Mouse (Mus musculus) hindbrain, embryonic 11.5 days (tissue): ENCODE results near the gene Gatad2b. TPM values are rescaled to one million over a fixed set of nuclear protein-coding genes. Genes with fewer than 3 reads are reported as not detected.
A peak's percentile ranks its signal among the peaks of the same experiment; 100 is the strongest.

Experiments
- ATAC-seq: fragments of 200-750 bp; cut with Nextera tagmentation; 2 replicates; pipeline ENCODE4 v1.8.0; 2017; ENCODE audit warnings: mild to moderate bottlenecking, moderate TSS enrichment, moderate library complexity; ENCODE audit not compliant: low FRiP score
- DNase-seq: peaks from one replicate; pipeline ENCODE4 v3.0.0-alpha.2; 2015; ENCODE audit warnings: low spot score
- H3K27ac ChIP-seq: fragments of 300-500 bp; sonication (generic); 2 replicates; pipeline ENCODE4 v1.5.1; 2014; ENCODE audit warnings: mild to moderate bottlenecking, low read depth, low read length
- H3K27me3 ChIP-seq: fragments of 300-500 bp; sonication (generic); 2 replicates; pipeline ENCODE4 v1.6.1; 2014; ENCODE audit warnings: mild to moderate bottlenecking, low read length, moderate library complexity, mixed read lengths; ENCODE audit not compliant: control insufficient read depth, insufficient read depth
- H3K36me3 ChIP-seq: fragments of 300-500 bp; sonication (generic); 2 replicates; pipeline ENCODE4 v1.6.1; 2014; ENCODE audit warnings: mild to moderate bottlenecking, low read length, moderate library complexity, mixed read lengths; ENCODE audit not compliant: control insufficient read depth, insufficient read depth
- H3K4me1 ChIP-seq: fragments of 300-500 bp; sonication (generic); replicated peaks from 2 replicates; pipeline ENCODE4 v1.6.1; 2014; ENCODE audit warnings: low read length, mixed read lengths; ENCODE audit not compliant: control insufficient read depth, insufficient read depth
- H3K4me2 ChIP-seq: fragments of 300-500 bp; sonication (generic); replicated peaks from 2 replicates; pipeline ENCODE4 v1.6.1; 2014; ENCODE audit warnings: mild to moderate bottlenecking, low read depth, low read length
- H3K4me3 ChIP-seq: fragments of 300-500 bp; sonication (generic); 2 replicates; pipeline ENCODE4 v1.5.1; 2014; ENCODE audit warnings: low read depth, low read length
- H3K9ac ChIP-seq: fragments of 300-500 bp; sonication (generic); 2 replicates; pipeline ENCODE4 v1.6.1; 2014; ENCODE audit warnings: low read depth, low read length
- H3K9me3 ChIP-seq: fragments of 300-500 bp; sonication (generic); 2 replicates; pipeline ENCODE4 v1.6.1; 2016; ENCODE audit warnings: low read length; ENCODE audit not compliant: control insufficient read depth
- WGBS: fragments of 180-500 bp; shearing (Covaris S2); extraction: QIAGEN DNeasy Blood & Tissue Kit; methylation state at CpG from one replicate; pipeline ENCODE4 v1.1.7; 2014; 5-methylcytosine and 5-hydroxymethylcytosine counted together
- polyA plus RNA-seq: library from polyadenylated mRNA; unstranded; fragments of >200 nt; fragmentation: Nextera tagmentation; extraction: Ambion mirVana; gene quantifications from 2 replicates; pipeline ENCODE4 v1.2.1, GENCODE M21; 2014

The Gatad2b gene
- polyA plus RNA-seq, 1 experiment from 2014 or later: 26.0 TPM

DNA sequence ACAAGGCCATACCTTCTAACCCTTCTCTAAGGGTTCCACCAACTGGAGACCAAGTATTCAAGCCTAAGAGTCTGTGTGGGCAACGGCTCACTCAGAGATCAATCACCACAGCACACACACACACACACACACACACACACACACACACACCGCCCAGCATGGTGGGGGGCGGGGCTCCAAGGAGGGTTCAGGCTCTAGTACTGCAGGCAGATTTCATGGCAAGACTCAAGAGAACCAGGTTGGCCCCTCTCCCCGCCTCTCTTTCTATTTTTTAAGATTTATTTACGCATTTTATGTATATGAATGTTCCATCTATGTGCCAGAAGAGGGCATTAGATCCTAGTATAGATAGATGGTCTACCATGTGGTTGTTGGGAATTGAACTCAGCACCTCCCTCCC, 79.8 kb downstream of the Gatad2b start:
- Histone ChIP-seq H3K27me3 (no peaks in the 10 kb centered on the region), H3K9me3 (no peaks in the 10 kb centered on the region), H3K36me3 (no peaks in the 10 kb centered on the region), H3K27ac (no peak overlapping the region), H3K4me2 (no peak overlapping the region), H3K9ac (no peak overlapping the region), H3K4me3 (no peak overlapping the region), H3K4me1 (peaks cover 4% of the 10 kb centered on the region; the same call in 1 of the 2 replicates)
- ATAC-seq: no peak
- no peak for DNase-seq
- WGBS: 63% methylated on average over 5 of the region's 5 CpGs

DNA sequence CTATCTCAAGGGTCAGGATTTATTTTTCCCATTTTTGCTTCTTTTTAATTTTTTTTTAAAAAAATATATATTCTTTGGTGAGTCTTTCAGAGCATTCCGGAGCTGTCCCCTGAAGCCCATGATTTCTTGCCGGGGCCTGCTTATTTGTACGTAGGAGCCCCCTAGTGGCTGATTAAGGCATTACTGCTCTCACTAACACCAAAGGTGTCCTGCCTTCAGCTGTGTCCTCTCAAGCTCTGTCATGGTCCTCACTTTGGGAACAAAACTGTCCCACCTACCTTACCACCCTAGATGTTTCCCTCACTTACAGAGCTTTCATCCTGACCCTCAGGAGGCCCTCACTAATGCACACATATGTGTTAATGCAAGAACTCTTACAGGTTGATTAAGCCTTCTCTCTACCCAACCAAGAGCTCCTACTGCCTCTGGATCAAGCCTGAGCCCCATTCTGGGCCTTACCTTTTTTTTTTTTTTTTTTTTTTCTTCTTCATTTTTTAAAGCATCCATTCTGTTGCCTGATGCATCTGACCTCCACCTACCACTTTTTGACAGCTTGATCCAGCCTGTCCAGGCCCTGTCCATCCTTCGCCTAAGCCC, 80.6 kb downstream of the Gatad2b start:
- Histone ChIP-seq H3K36me3 (no peaks in the 10 kb centered on the region), H3K9me3 (no peaks in the 10 kb centered on the region), H3K4me1 (peaks cover 4% of the 10 kb centered on the region; the same call in 1 of the 2 replicates), H3K4me3 (no peak overlapping the region), H3K4me2 (no peak overlapping the region), H3K27me3 (no peaks in the 10 kb centered on the region), H3K27ac (no peak overlapping the region), H3K9ac (no peak overlapping the region)
- 28% methylated on average over 4 of the region's 4 CpGs for WGBS
- ATAC-seq (no peak), DNase-seq (peak; percentile 90)

DNA sequence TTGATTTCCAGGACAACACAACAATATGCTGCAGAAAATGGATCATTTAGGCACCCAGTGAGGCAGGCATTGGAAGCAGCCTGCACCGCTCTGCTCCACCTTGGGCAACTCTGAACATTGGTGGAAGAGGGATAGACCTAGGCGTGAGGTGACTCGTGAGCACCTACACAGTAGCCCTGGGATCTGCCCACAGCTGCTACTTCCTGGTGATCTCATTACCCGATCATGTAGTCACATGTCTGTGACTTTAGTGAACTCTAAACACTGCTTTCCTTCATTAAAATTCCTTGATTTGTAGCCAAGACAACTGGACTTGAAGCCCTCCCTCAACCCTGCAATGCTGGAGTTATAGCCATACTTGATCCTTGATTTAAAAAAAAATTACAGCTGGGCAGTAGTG, 81.4 kb downstream of the Gatad2b start:
- Histone ChIP-seq H3K4me1 (peaks cover 4% of the 10 kb centered on the region; the same call in 1 of the 2 replicates), H3K27me3 (no peaks in the 10 kb centered on the region), H3K9me3 (no peaks in the 10 kb centered on the region), H3K4me3 (no peak overlapping the region), H3K36me3 (no peaks in the 10 kb centered on the region), H3K9ac (no peak overlapping the region), H3K4me2 (no peak overlapping the region), H3K27ac (no peak overlapping the region)
- ATAC-seq: no peak
- 91% methylated on average over 4 of the region's 4 CpGs for WGBS
- no peak for DNase-seq

DNA sequence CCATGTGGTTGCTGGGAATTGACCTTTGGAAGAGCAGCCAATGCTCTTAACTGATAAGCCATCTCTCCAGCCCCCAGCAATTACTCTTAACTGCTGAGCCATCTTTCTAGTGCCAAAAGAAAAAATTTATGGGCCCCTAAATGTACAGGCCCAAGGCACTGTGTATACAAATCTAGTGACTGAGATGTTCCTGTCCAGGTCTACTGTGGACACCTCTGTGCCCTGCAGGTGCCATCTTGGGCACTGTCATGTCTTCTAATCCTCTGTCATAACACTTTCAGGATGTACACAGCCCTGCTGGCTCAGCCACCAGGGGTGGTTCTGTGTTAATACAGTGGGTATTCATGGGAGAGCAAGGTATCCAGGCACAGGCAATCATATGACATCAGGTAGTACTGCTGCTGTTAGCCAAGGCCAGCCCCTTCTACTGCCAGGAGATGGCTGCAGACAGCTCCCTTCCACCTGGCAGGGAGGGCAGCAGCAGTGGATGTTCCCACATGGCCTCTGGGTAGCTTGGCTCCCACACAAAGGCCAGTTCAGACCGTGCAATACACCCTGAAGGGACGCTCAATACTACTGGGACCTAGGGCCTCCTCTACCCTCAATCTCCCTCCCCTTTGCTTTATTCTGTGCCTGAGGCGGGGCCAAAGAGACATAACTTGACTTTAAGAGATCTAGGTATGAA, 82.7 kb downstream of the Gatad2b start:
- DNase-seq: no peak
- Histone ChIP-seq H3K27ac (peak overlapping the region; percentile 80), H3K36me3 (no peaks in the 10 kb centered on the region), H3K9me3 (no peaks in the 10 kb centered on the region), H3K4me3 (no peak overlapping the region), H3K9ac (no peak overlapping the region), H3K4me2 (no peak overlapping the region), H3K27me3 (no peaks in the 10 kb centered on the region), H3K4me1 (peaks cover 4% of the 10 kb centered on the region; the same call in 1 of the 2 replicates)
- ATAC-seq: peak; percentile 72
- WGBS: 23% methylated on average over 3 of the region's 3 CpGs

DNA sequence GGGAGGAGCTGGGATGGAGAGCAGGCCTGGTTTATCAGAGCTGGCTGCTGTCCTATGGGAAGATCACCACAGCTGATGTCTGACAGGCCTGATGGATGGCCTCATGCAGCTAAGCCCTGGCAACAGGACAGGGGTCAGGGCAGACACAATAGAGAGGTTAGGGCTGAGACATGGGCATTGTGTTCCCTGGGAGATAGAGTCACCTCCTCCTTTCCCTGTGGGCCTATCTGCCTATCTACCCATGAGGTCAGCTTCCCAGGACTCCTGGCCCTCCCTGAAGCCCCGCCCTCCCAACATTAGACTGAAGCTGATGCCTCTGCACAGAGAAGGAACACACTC, 83.2 kb downstream of the Gatad2b start:
- ATAC-seq (peak; percentile 93), DNase-seq (peak; percentile 85)
- Histone ChIP-seq H3K4me2 (no peak overlapping the region), H3K27me3 (no peaks in the 10 kb centered on the region), H3K36me3 (no peaks in the 10 kb centered on the region), H3K27ac (peak overlapping the region; percentile 80), H3K4me3 (no peak overlapping the region), H3K9me3 (no peaks in the 10 kb centered on the region), H3K4me1 (peaks cover 4% of the 10 kb centered on the region; the same call in 1 of the 2 replicates), H3K9ac (peak overlapping the region; percentile 34)
- WGBS: 13% methylated on average over 1 of the region's 1 CpGs

DNA sequence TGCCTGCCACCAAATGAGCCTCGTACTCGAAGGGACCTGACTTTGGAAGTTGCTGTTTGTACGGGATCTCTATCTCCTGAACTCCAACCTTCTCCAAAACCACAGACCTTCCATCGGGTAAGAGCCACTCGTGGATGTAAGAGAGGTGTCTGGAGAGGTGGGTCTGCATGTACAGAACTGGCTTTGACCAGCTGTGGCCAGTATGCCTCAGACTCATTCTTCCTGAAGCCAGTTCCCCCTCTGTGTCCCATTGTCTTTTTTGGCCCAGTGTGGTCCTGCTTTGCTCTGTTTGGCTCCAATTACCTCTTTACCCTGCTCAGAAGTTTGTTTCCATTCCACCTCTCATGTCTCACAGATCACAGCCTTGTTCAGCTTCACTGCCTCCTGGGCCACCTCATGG, 85.5 kb downstream of the Gatad2b start:
- Histone ChIP-seq H3K27me3 (no peaks in the 10 kb centered on the region), H3K4me3 (no peak overlapping the region), H3K4me2 (no peak overlapping the region), H3K36me3 (no peaks in the 10 kb centered on the region), H3K4me1 (peaks cover 4% of the 10 kb centered on the region; the same call in 1 of the 2 replicates), H3K27ac (no peak overlapping the region), H3K9me3 (no peaks in the 10 kb centered on the region), H3K9ac (no peak overlapping the region)
- no peak for ATAC-seq
- WGBS: 83% methylated on average over 5 of the region's 5 CpGs
- DNase-seq: no peak

DNA sequence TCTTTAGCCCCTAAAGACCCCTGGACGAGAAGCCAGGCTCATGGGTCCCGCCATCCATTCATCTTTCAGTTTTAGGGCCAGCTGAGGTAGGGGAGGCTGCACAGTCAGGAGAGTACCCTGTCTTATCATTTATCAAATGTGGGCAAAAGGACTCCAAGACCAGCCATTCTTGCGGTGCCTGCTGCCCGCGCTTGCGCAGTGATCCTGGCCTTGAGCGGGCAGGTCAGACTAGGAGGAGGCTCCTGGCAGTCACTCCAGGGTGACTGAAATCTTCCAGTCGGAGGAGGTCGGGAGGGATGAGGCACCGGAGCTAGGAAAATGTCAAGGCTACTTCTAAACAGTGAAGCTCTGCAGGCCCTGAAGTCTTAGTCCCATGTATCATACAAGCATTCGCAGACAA, 88.7 kb downstream of the Gatad2b start:
- no peak overlapping the region for H3K4me3 ChIP-seq
- H3K9me3 ChIP-seq: no peaks in the 10 kb centered on the region
- H3K4me1 ChIP-seq: no peaks in the 10 kb centered on the region
- no peaks in the 10 kb centered on the region for H3K36me3 ChIP-seq
- no peak overlapping the region for H3K9ac ChIP-seq
- no peak for ATAC-seq
- WGBS: 74% methylated on average over 11 of the region's 11 CpGs
- DNase-seq: no peak
- no peaks in the 10 kb centered on the region for H3K27me3 ChIP-seq
- H3K27ac ChIP-seq: no peak overlapping the region
- H3K4me2 ChIP-seq: no peak overlapping the region

DNA sequence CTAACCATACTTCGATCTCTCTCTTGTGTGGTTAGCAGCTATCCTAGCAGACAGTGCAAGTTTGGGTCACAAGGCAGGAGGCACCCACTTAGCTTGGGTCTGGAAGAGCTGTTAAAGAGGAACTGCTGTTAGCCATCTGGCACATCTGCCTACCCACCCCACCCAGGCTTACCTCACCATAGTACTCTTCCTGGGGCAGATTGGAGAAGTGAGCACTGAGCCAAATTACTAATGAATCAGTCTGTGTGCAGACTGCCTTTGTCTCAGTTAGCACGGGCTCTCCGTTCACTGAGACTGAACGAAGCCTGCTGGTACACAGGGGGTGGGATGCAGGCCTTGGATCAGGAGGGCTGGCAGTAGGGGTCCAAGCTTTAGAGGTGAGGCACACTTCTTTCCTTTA, 90.7 kb downstream of the Gatad2b start:
- Histone ChIP-seq H3K4me1 (no peaks in the 10 kb centered on the region; the same call in 1 of the 2 replicates), H3K27me3 (no peaks in the 10 kb centered on the region), H3K36me3 (no peaks in the 10 kb centered on the region), H3K9me3 (no peaks in the 10 kb centered on the region), H3K4me2 (no peak overlapping the region), H3K9ac (no peak overlapping the region), H3K4me3 (no peak overlapping the region), H3K27ac (no peak overlapping the region)
- WGBS: 83% methylated on average over 4 of the region's 4 CpGs
- no peak for ATAC-seq
- DNase-seq: no peak

DNA sequence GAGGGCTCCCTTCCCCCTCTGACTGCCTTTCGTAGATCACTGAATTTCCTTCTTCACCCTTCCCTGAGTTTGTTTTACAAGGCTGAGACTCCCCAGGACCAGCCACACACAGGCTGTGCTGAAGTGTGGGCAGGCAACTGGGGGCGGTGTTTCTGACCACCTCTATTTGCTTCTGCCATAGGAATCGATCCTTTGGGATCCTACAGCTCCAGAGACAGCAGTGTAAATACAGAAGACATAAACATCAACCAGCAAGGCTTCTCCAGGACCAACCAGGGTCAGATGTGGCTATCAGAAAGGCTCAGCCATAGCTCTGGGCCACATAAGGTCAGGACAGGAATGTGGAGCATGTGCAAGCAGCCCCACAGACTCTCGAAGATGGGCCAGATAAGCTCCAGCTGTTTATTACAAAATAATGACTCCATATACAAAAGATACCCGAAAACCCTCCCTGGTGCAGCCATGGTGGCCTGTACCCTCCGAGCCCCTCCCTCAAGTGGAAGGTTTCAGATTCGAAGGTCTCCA, 91.9 kb downstream of the Gatad2b start:
- Histone ChIP-seq H3K9me3 (no peaks in the 10 kb centered on the region), H3K9ac (no peak overlapping the region), H3K27ac (no peak overlapping the region), H3K27me3 (no peaks in the 10 kb centered on the region), H3K4me3 (no peak overlapping the region), H3K4me2 (no peak overlapping the region), H3K4me1 (peaks cover 2% of the 10 kb centered on the region; the same call in 1 of the 2 replicates), H3K36me3 (no peaks in the 10 kb centered on the region)
- DNase-seq (no peak), ATAC-seq (no peak)
- 70% methylated on average over 7 of the region's 7 CpGs for WGBS
